Mouse (Mus musculus): ENCODE measurements around the gene Myom3.

Myom3 gene

DNA sequence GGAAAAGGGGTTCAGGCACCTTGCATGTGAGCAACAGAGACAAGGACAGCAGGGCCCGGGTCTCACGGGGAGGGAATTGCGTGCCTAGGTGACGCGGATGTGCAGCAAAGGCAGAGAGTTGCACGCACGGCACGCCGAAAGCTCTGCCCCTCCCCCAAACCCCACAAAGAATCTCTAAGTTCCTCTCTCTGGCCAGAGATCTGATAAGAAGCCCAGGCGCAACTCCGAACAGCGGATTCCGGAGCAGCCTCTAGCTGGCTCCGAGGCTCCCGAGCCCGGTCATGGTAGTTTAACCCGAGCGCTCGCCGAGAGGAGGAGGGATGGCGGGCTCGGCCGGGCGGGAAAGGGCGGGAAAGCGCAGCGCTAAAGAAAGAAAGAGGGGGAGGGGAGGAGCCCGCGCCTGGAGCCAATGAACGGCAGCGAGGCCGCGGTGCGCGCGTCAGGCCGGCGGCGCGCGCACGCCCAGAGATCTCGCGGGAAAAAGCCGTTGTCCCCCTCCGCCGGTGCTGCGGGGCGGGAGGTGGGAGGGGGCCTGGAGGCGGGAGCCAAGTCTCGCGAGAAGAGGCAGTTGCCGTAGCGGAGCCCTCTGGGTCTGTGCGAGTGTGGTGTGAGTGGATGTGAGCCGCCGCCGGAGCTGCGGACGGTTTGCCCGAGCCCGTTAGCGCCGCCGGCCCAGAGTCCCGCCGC, 96.2 kb downstream of the Myom3 start, which contains the start of gene Srsf10:
Gene Srsf10, plus strand, starts transcription at position 212 of the 687 bp plus-strand sequence.
- in situ Hi-C loops (cut with MseI, MboI), result no loop called here

- in situ Hi-C loops (cut with MseI, MboI), result no loop called here
These were observed 96.9 kb downstream of the Myom3 start for GRCm38 (mm10) chr4:135856223-135857091.

- in situ Hi-C loops (cut with MseI, MboI), result no loop called here
These were observed 98.2 kb downstream of the Myom3 start for GRCm38 (mm10) chr4:135857597-135858186.

All from mouse trophoblast stem cell (cell line).